Mouse (Mus musculus): ENCODE measurements around the gene Ruvbl1. TPM values are rescaled to one million over a fixed set of nuclear protein-coding genes. Genes with fewer than 3 reads are reported as not detected.

Ruvbl1 gene
- polyA plus RNA-seq, 1 experiment from 2014 or later = 37.0 TPM

GRCm38 (mm10) chr6:88469878-88470277, 4.7 kb downstream of the Ruvbl1 start:
- ATAC-seq (no peak), DNase-seq (no peak)
- H3K4me2 ChIP-seq (ENCODE audit: low read depth, low read length) = no peak overlapping the region
- 71% methylated on average over 6 of the region's 6 CpGs for WGBS (ENCODE audit: insufficient replicate concordance)
- no peaks in the 10 kb centered on the region for H3K9me3 ChIP-seq (ENCODE audit: low read length)
- no peak overlapping the region for H3K27ac ChIP-seq (ENCODE audit: low read depth)
- peaks cover 45% of the 10 kb centered on the region for H3K36me3 ChIP-seq (replicated peaks; ENCODE audit: insufficient read depth, low read length)
- H3K4me1 ChIP-seq (ENCODE audit: insufficient read depth) = peaks cover 6% of the 10 kb centered on the region
- H3K4me3 ChIP-seq (ENCODE audit: low read depth, low read length) = no peak overlapping the region
- TF ChIP-seq EP300 (IDR thresholded peaks at IDR 0.05; ENCODE audit: low read depth) (no peak), CTCF (IDR thresholded peaks at IDR 0.05; ENCODE audit: low read depth) (no peak)
- H3K9ac ChIP-seq (replicated peaks) = no peak overlapping the region
- no peaks in the 10 kb centered on the region for H3K27me3 ChIP-seq (ENCODE audit: insufficient read depth, low read length)

- no peak overlapping the region for H3K27ac ChIP-seq (ENCODE audit: low read depth)
- WGBS (ENCODE audit: insufficient replicate concordance) = 75% methylated on average over 6 of the region's 6 CpGs
- H3K4me3 ChIP-seq (ENCODE audit: low read depth, low read length) = no peak overlapping the region
- no peak overlapping the region for H3K4me2 ChIP-seq (ENCODE audit: low read depth, low read length)
- H3K27me3 ChIP-seq (ENCODE audit: insufficient read depth, low read length) = no peaks in the 10 kb centered on the region
- DNase-seq (no peak), ATAC-seq (no peak)
- H3K4me1 ChIP-seq (ENCODE audit: insufficient read depth) = 0 out of 2 replicates have a peak, but pooled peaks cover 3% of the 10 kb centered on the region
- H3K9me3 ChIP-seq (ENCODE audit: low read length) = no peaks in the 10 kb centered on the region
- peaks cover 66% of the 10 kb centered on the region for H3K36me3 ChIP-seq (replicated peaks; ENCODE audit: insufficient read depth, low read length)
- no peak overlapping the region for H3K9ac ChIP-seq (replicated peaks)
- no peak for TF ChIP-seq EP300 (IDR thresholded peaks at IDR 0.05; ENCODE audit: low read depth)
- TF ChIP-seq CTCF (IDR thresholded peaks at IDR 0.05; ENCODE audit: low read depth) = no peak
Observed at GRCm38 (mm10) chr6:88480421-88480820, 15.2 kb downstream of the Ruvbl1 start.

GRCm38 (mm10) chr6:88483111-88483510, 17.9 kb downstream of the Ruvbl1 start:
- no peak overlapping the region for H3K9ac ChIP-seq (replicated peaks)
- peaks cover 64% of the 10 kb centered on the region for H3K36me3 ChIP-seq (replicated peaks; ENCODE audit: insufficient read depth, low read length)
- H3K4me1 ChIP-seq (ENCODE audit: insufficient read depth) = peaks cover 3% of the 10 kb centered on the region; the same call in 1 of the 2 replicates
- H3K27ac ChIP-seq (ENCODE audit: low read depth) = no peak overlapping the region
- WGBS (ENCODE audit: insufficient replicate concordance) = 77% methylated on average over 7 of the region's 7 CpGs
- no peak for DNase-seq
- no peak overlapping the region for H3K4me3 ChIP-seq (ENCODE audit: low read depth, low read length)
- TF ChIP-seq CTCF (IDR thresholded peaks at IDR 0.05; ENCODE audit: low read depth) = no peak
- no peak for TF ChIP-seq EP300 (IDR thresholded peaks at IDR 0.05; ENCODE audit: low read depth)
- no peak for ATAC-seq
- no peak overlapping the region for H3K4me2 ChIP-seq (ENCODE audit: low read depth, low read length)
- no peaks in the 10 kb centered on the region for H3K27me3 ChIP-seq (ENCODE audit: insufficient read depth, low read length)
- no peaks in the 10 kb centered on the region for H3K9me3 ChIP-seq (ENCODE audit: low read length)

GRCm38 (mm10) chr6:88483913-88484312, 18.7 kb downstream of the Ruvbl1 start:
- no peak for DNase-seq
- H3K4me2 ChIP-seq (ENCODE audit: low read depth, low read length) = no peak overlapping the region
- H3K27me3 ChIP-seq (ENCODE audit: insufficient read depth, low read length) = no peaks in the 10 kb centered on the region
- no peak overlapping the region for H3K9ac ChIP-seq (replicated peaks)
- no peak for ATAC-seq
- no peaks in the 10 kb centered on the region for H3K9me3 ChIP-seq (ENCODE audit: low read length)
- H3K27ac ChIP-seq (ENCODE audit: low read depth) = no peak overlapping the region
- TF ChIP-seq CTCF (IDR thresholded peaks at IDR 0.05; ENCODE audit: low read depth) (no peak), EP300 (IDR thresholded peaks at IDR 0.05; ENCODE audit: low read depth) (no peak)
- no peak overlapping the region for H3K4me3 ChIP-seq (ENCODE audit: low read depth, low read length)
- H3K36me3 ChIP-seq (replicated peaks; ENCODE audit: insufficient read depth, low read length) = peaks cover 60% of the 10 kb centered on the region
- H3K4me1 ChIP-seq (ENCODE audit: insufficient read depth) = peaks cover 3% of the 10 kb centered on the region; the same call in 1 of the 2 replicates

GRCm38 (mm10) chr6:88485378-88485777, 20.2 kb downstream of the Ruvbl1 start:
- H3K4me1 ChIP-seq (ENCODE audit: insufficient read depth) = peaks cover 3% of the 10 kb centered on the region; the same call in 1 of the 2 replicates
- ATAC-seq (peak; percentile 94), DNase-seq (peak; percentile 77)
- peaks cover 49% of the 10 kb centered on the region for H3K36me3 ChIP-seq (replicated peaks; ENCODE audit: insufficient read depth, low read length)
- no peaks in the 10 kb centered on the region for H3K27me3 ChIP-seq (ENCODE audit: insufficient read depth, low read length)
- WGBS (ENCODE audit: insufficient replicate concordance) = 58% methylated on average over 6 of the region's 6 CpGs
- no peak overlapping the region for H3K4me3 ChIP-seq (ENCODE audit: low read depth, low read length)
- H3K9ac ChIP-seq (replicated peaks) = no peak overlapping the region
- TF ChIP-seq EP300 (IDR thresholded peaks at IDR 0.05; ENCODE audit: low read depth) (0 out of 2 replicates have a peak, but pooled peaks have one; percentile 16), CTCF (IDR thresholded peaks at IDR 0.05; ENCODE audit: low read depth) (no peak)
- H3K27ac ChIP-seq (ENCODE audit: low read depth) = no peak overlapping the region
- H3K9me3 ChIP-seq (ENCODE audit: low read length) = no peaks in the 10 kb centered on the region
- H3K4me2 ChIP-seq (ENCODE audit: low read depth, low read length) = no peak overlapping the region

GRCm38 (mm10) chr6:88486893-88487292, 21.7 kb downstream of the Ruvbl1 start:
- no peaks in the 10 kb centered on the region for H3K27me3 ChIP-seq (ENCODE audit: insufficient read depth, low read length)
- no peak for ATAC-seq
- TF ChIP-seq EP300 (IDR thresholded peaks at IDR 0.05; ENCODE audit: low read depth) = no peak
- peak; percentile 60 for TF ChIP-seq CTCF (IDR thresholded peaks at IDR 0.05; ENCODE audit: low read depth)
- DNase-seq = peak; percentile 53
- H3K27ac ChIP-seq (ENCODE audit: low read depth) = no peak overlapping the region
- no peaks in the 10 kb centered on the region for H3K9me3 ChIP-seq (ENCODE audit: low read length)
- peaks cover 42% of the 10 kb centered on the region for H3K36me3 ChIP-seq (replicated peaks; ENCODE audit: insufficient read depth, low read length)
- no peak overlapping the region for H3K4me3 ChIP-seq (ENCODE audit: low read depth, low read length)
- peaks cover 3% of the 10 kb centered on the region; the same call in 1 of the 2 replicates for H3K4me1 ChIP-seq (ENCODE audit: insufficient read depth)
- H3K4me2 ChIP-seq (ENCODE audit: low read depth, low read length) = no peak overlapping the region
- WGBS (ENCODE audit: insufficient replicate concordance) = 79% methylated on average over 8 of the region's 8 CpGs
- no peak overlapping the region for H3K9ac ChIP-seq (replicated peaks)

GRCm38 (mm10) chr6:88489026-88489425, 23.8 kb downstream of the Ruvbl1 start:
- Histone ChIP-seq H3K9ac (replicated peaks) (no peak overlapping the region), H3K36me3 (replicated peaks; ENCODE audit: insufficient read depth, low read length) (peaks cover 37% of the 10 kb centered on the region; the same call in 1 of the 2 replicates), H3K4me3 (ENCODE audit: low read depth, low read length) (no peak overlapping the region), H3K9me3 (ENCODE audit: low read length) (no peaks in the 10 kb centered on the region), H3K27me3 (ENCODE audit: insufficient read depth, low read length) (no peaks in the 10 kb centered on the region), H3K4me1 (ENCODE audit: insufficient read depth) (peaks cover 3% of the 10 kb centered on the region; the same call in 1 of the 2 replicates), H3K27ac (ENCODE audit: low read depth) (no peak overlapping the region), H3K4me2 (ENCODE audit: low read depth, low read length) (no peak overlapping the region)
- TF ChIP-seq EP300 (IDR thresholded peaks at IDR 0.05; ENCODE audit: low read depth) = no peak
- no peak for TF ChIP-seq CTCF (IDR thresholded peaks at IDR 0.05; ENCODE audit: low read depth)
- 80% methylated on average over 7 of the region's 7 CpGs for WGBS (ENCODE audit: insufficient replicate concordance)
- DNase-seq (no peak), ATAC-seq (no peak)

Data from liver, postnatal 0 days (tissue).